Mouse (Mus musculus) T-helper 1 cell (primary cell): ENCODE measurements around the gene Mpp2.

ENCODE experiments used
- in situ Hi-C: fragments of 300-600 bp; cut with MboI, MseI; formaldehyde crosslinking; loops from one replicate; pipeline ENCODE4 v1.15.1; 2025; ENCODE audit warnings: high pct_unique_total_duplicates

The Mpp2 gene

GRCm38 (mm10) chr11:102036336-102036735, 52.0 kb downstream of the Mpp2 start:
- in situ Hi-C loops = no loop called here

- in situ Hi-C loops = no loop called here
Observed at GRCm38 (mm10) chr11:102035456-102035960, 52.8 kb downstream of the Mpp2 start.

- in situ Hi-C loops = no loop called here
Observed at GRCm38 (mm10) chr11:102034887-102035286, 53.4 kb downstream of the Mpp2 start.

DNA sequence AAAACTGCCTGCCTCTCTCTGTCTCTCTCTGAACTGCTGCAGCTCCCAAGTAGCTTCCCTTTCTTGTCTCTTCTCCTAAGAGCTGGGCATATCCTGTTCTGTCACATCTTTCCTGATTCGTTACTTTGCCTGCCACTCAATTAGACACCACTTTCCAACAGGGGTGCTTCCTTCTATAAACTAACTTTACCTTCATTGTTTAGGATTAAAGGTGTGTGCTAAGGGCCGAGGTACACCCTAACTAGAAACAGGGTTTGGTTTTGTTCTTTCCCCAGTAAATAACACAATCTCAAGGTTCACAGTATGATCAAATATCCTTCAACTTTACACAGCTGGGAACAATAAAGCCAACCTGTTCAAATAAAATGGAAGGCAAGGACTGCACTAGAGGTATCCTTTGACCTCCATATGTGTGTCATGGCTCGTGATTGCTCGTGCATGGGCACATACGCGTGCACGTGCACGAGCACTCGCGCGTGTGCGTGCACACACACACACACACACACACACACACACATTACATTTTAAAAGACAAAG, 55.2 kb downstream of the Mpp2 start:
- in situ Hi-C loops = no loop called here

DNA sequence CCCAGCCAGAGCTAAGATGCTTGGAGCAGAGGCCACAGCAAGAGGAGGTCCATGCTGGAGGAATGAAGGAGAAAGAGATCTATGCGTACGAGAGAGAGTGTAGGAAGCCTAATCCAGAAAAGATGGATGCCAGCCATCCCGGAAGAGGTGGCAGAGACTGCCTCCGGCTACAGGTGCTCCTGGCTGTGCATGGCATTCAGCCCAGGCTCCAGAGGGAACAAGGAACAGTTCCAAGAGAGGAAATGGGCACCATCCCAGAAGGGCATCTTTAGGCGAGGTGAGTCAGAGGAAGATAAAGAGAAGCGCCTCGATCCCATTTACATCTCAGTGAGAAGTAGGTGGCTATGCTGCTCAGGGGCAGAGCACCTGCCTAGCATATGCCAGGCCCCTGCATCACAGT, 57.2 kb downstream of the Mpp2 start:
- in situ Hi-C loops = no loop called here

- in situ Hi-C loops = no loop called here
Observed at GRCm38 (mm10) chr11:102029966-102030365, 58.3 kb downstream of the Mpp2 start.

DNA sequence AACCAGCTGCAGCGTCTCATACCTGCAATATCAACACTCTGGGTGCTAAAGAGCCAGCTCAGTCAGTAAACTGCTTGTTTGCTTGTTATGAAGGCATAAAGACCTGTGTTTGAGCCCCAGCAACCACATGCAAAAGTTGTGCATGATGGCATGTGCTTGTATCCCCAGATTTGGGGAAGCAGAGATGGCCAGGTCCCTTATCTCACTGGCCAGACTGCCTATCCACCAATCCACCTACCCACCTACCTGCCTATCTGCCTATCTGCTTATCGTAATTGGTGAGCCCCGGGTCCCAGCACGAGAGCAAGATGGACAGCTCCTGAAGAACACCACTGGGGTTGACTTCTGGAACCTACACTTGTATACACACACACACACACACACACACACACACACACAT, 59.0 kb downstream of the Mpp2 start:
- in situ Hi-C loops = no loop called here

- in situ Hi-C loops = no loop called here
Observed at GRCm38 (mm10) chr11:102028087-102028816, 60.1 kb downstream of the Mpp2 start, which contains the start of gene Mpp3. TSS of gene Mpp3 (minus strand) at chr11:102028461.

GRCm38 (mm10) chr11:102027361-102028017, 60.8 kb downstream of the Mpp2 start:
- in situ Hi-C loops = no loop called here

DNA sequence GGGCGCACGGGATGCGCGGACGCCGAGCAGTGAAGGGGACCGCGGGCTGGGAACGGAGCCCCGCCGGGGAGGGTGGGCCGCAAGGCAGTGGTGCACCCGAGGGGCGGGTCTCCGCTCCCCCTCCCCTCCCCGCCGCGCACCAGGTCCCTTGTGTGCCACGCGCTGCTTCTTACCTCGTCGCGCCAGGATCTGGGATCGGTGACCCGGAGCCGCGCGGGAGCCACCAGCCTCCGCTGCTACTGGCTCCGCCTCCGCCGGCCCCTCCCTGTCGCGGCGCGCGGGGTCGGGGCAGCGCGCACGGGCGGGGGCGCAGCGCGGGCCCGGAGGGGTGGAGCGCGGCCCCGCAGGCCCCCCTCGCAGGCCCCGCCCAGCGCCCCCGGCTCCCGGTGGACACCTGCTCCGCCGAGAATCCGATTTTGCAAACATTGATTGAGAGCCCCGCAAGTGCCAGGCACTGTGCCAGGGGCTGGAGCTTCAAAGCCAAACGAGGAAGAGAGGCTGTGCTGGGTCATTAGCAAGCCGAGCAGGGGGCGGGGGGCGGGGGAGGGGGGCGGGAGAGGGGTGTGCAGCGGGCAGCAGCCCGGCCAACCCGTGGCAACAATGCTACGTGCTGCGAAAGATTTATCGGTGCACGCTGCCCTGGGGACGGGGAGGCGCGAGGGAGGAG, 61.5 kb downstream of the Mpp2 start:
- in situ Hi-C loops = no loop called here

DNA sequence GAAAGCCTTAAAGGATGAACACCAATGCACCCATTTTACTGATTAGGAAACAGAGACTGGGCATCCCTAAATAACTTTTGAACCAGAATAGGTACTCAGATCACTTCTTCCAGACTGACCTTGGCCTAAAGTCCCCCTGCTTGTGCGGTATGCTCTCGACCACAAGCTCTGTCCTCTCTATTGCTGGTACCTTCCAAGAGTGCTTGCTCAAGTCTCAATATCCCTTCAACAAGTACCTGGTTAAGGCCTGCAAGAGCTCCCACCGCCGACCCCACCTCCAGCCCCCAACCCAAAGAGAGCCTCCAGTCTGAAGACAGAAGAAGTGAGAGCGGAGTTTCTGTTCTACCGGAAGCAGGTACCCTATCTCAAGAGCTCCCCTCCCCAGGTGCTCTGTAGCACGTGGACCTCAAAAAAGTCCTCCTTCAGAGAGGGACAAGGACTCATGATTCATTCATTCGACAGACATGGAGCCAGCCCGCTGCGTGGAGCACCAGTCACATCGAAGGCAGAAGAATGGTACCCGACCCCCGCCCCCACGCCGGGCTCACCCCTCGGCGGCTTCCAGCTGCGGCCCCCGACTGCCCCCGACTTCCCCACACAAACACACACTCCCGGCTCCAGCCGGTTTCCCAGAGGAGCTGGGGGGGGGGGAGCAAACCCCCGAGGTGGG, 62.2 kb downstream of the Mpp2 start:
- in situ Hi-C loops = no loop called here

GRCm38 (mm10) chr11:102025354-102025753, 63.0 kb downstream of the Mpp2 start:
- in situ Hi-C loops = no loop called here

DNA sequence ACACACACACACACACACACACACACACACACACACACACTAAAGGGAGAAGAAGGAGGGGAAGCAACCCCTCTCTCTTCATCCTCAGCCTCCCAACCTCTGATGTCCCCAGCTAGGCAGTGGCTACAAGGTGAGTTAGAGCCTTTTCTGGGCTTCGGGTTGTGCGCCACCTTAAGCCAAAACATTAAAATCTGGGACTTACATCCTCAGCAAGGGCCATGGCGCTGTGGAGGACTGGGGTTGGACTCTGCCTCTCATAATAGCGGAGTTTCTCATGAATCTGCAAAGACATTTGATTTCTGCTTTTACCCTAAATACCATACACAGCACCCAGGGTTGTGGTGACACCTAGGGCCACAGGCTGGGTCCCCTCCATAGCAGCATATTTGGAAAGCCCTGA, 63.4 kb downstream of the Mpp2 start:
- in situ Hi-C loops = loop anchor here (25.0 kb wide), 1 partner anchor 1462 kb away; no protein-coding TSS in a partner anchor

- in situ Hi-C loops = loop anchor here (25.0 kb wide), 1 partner anchor 1463 kb away; no protein-coding TSS in a partner anchor
Observed at GRCm38 (mm10) chr11:102024084-102024758, 64.1 kb downstream of the Mpp2 start.

DNA sequence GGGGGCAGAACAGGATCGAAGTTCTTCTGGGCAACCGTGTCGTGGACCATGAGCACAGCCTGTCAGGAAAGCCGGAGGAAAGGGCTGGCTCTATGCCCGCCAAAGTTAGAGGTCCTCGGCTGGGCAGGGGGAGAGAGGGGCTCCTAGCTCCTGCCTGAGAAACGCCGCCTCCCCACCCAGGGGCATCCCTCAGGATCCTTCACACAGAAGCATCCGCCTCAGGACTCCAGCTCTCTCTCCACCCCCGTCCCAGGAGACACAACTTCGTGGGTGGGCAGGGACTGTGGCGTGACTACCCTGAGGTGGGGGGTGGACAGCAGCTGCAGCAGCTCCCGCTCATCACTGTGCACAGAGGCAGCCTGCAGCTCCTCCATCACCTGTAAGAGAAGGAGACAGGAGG, 64.9 kb downstream of the Mpp2 start:
- in situ Hi-C loops = loop anchor here (25.0 kb wide), 1 partner anchor 1464 kb away; no protein-coding TSS in a partner anchor

- in situ Hi-C loops = loop anchor here (25.0 kb wide), 1 partner anchor 1466 kb away; no protein-coding TSS in a partner anchor
Observed at GRCm38 (mm10) chr11:102021196-102021595, 67.1 kb downstream of the Mpp2 start.

DNA sequence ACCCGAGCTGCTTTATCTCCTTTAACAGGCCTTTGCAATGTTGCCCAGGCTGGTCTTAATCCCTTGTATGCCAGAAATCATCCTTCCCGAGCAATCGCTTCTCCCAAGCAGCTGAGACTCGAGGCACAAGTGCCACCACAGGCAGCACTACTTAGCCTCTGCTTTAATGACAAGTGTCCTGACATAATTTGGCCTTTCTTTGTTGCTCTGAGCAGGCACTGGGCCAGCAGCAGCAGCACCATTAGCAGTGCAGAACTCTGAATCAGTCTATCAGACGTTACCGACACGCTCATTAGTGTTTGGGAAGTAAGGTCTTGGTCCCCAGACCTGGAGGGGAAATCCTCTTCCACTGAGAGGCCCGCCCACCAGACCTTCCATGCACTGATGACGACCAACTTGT, 68.6 kb downstream of the Mpp2 start:
- in situ Hi-C loops = loop anchor here (25.0 kb wide), 1 partner anchor 1468 kb away; no protein-coding TSS in a partner anchor

DNA sequence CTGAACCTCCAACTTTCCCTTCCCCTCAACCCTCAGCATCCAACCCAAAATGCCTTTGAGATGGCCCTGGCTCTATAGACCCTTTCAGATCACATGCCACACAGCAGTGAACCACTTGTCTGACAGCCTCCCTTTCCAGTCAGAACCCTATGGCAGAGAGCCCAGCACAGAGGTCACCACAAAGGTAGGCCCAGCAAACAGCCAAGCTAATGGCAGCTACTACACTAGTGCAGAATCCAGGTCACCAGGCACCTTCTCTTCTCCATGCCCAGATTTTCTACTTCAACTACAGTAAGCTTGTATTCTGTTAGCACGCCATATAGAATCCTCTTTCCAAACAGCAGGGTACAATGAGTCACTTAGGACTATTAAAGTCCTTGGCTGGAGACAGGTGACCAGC, 72.2 kb downstream of the Mpp2 start:
- in situ Hi-C loops = loop anchor here (25.0 kb wide), 1 partner anchor 1471 kb away; no protein-coding TSS in a partner anchor

GRCm38 (mm10) chr11:102015472-102015871, 72.8 kb downstream of the Mpp2 start:
- in situ Hi-C loops = loop anchor here (25.0 kb wide), 1 partner anchor 1472 kb away; no protein-coding TSS in a partner anchor

GRCm38 (mm10) chr11:102013201-102013600, 75.1 kb downstream of the Mpp2 start:
- in situ Hi-C loops = loop anchor here (25.0 kb wide), 1 partner anchor 1474 kb away; no protein-coding TSS in a partner anchor
